Mouse (Mus musculus): ENCODE results near the gene Erbb4.

- TF ChIP-seq CTCF (IDR thresholded peaks at IDR 0.05; ENCODE audit: extremely low read depth, insufficient read length, insufficient replicate concordance, low read depth, low read length) (no peak), POLR2A (IDR thresholded peaks at IDR 0.05; ENCODE audit: low read depth, low read length) (no peak)
Observed at GRCm38 (mm10) chr1:68979251-68979650, 128.6 kb downstream of the Erbb4 start.

All from small intestine, adult 2 months (tissue).